Mouse (Mus musculus) small intestine, adult 2 months (tissue): ENCODE measurements around the gene Asic2. TPM values are rescaled to one million over a fixed set of nuclear protein-coding genes. Genes with fewer than 3 reads are reported as not detected.
A peak's percentile ranks its signal among the peaks of the same experiment; 100 is the strongest.

ENCODE experiments used
- H3K27ac ChIP-seq: fragments of 200-500 bp; 2 replicates; pipeline ENCODE4 v1.5.1; 2012; ENCODE audit warnings: low read depth, low read length, control low read depth, inconsistent platforms; ENCODE audit not compliant: insufficient read depth
- H3K27me3 ChIP-seq: fragments of 200-500 bp; 2 replicates; pipeline ENCODE4 v1.6.1; 2012; ENCODE audit warnings: mild to moderate bottlenecking, moderate library complexity, low read length, inconsistent platforms; ENCODE audit not compliant: control insufficient read depth, insufficient read depth
- H3K36me3 ChIP-seq: fragments of 200-500 bp; 2 replicates; pipeline ENCODE4 v1.6.1; 2012; ENCODE audit warnings: mild to moderate bottlenecking, low read length, control low read depth, inconsistent platforms; ENCODE audit not compliant: control insufficient read depth, insufficient read depth
- H3K4me1 ChIP-seq: fragments of 200-500 bp; 2 replicates; pipeline ENCODE4 v1.6.1; 2012; ENCODE audit warnings: low read length, inconsistent platforms, mixed read lengths; ENCODE audit not compliant: control insufficient read depth, insufficient read depth, insufficient read length
- H3K4me3 ChIP-seq: fragments of 200-500 bp; 2 replicates; pipeline ENCODE4 v1.5.1; 2012; ENCODE audit warnings: low read depth, mild to moderate bottlenecking, control low read depth, inconsistent platforms, low read length, moderate library complexity
- CTCF ChIP-seq: fragments of 200-500 bp; IDR thresholded peaks from 2 replicates; pipeline ENCODE4 v1.5.1; 2012; ENCODE audit warnings: low read depth, mild to moderate bottlenecking, control low read depth, inconsistent platforms, low read length, moderate library complexity, mixed read lengths; ENCODE audit not compliant: insufficient replicate concordance, insufficient read length; ENCODE audit errors: extremely low read depth
- POLR2A ChIP-seq: fragments of 200-500 bp; IDR thresholded peaks from 2 replicates; pipeline ENCODE4 v1.6.1; 2012; ENCODE audit warnings: low read depth, mild to moderate bottlenecking, control low read depth, inconsistent platforms, low read length, moderate library complexity
- WGBS: fragments of 180-500 bp; shearing (Covaris S2); methylation state at CpG from one replicate; pipeline ENCODE4 v1.1.7; 2018; 5-methylcytosine and 5-hydroxymethylcytosine counted together
- polyA plus RNA-seq: library from polyadenylated mRNA; depleted of rRNA; stranded (reverse); fragments of >200 nt; gene quantifications from 2 replicates; pipeline ENCODE4 v1.2.3, GENCODE M21; 2012

Gene Asic2
- polyA plus RNA-seq, 1 experiment, result 1.4 TPM

GRCm38 (mm10) chr11:81657121-81657520, 311.1 kb downstream of the Asic2 start:
- 37% methylated on average over 2 of the region's 2 CpGs for WGBS
- no peaks in the 10 kb centered on the region for H3K27me3 ChIP-seq
- H3K4me3 ChIP-seq, result no peak overlapping the region
- no peak for TF ChIP-seq CTCF
- no peak for TF ChIP-seq POLR2A
- no peaks in the 10 kb centered on the region for H3K36me3 ChIP-seq
- H3K27ac ChIP-seq, result no peak overlapping the region
- H3K4me1 ChIP-seq, result no peaks in the 10 kb centered on the region

- Histone ChIP-seq H3K4me1 (no peaks in the 10 kb centered on the region), H3K36me3 (no peaks in the 10 kb centered on the region), H3K27me3 (no peaks in the 10 kb centered on the region), H3K27ac (no peak overlapping the region), H3K4me3 (no peak overlapping the region)
- WGBS, result 44% methylated on average over 4 of the region's 4 CpGs
- no peak for TF ChIP-seq CTCF
- no peak for TF ChIP-seq POLR2A
Observed at GRCm38 (mm10) chr11:81647828-81648227, 320.4 kb downstream of the Asic2 start.

- H3K4me3 ChIP-seq, result no peak overlapping the region
- H3K27me3 ChIP-seq, result no peaks in the 10 kb centered on the region
- no peaks in the 10 kb centered on the region for H3K36me3 ChIP-seq
- no peak overlapping the region for H3K27ac ChIP-seq
- no peaks in the 10 kb centered on the region for H3K4me1 ChIP-seq
- TF ChIP-seq CTCF, result peak; percentile 13; the same call in 1 of the 2 replicates
- no peak for TF ChIP-seq POLR2A
- WGBS, result 80% methylated on average over 3 of the region's 3 CpGs
Observed at GRCm38 (mm10) chr11:81645549-81645948, 322.7 kb downstream of the Asic2 start.

GRCm38 (mm10) chr11:81636356-81636755, 331.9 kb downstream of the Asic2 start:
- H3K4me3 ChIP-seq, result no peak overlapping the region
- no peaks in the 10 kb centered on the region for H3K27me3 ChIP-seq
- H3K36me3 ChIP-seq, result no peaks in the 10 kb centered on the region
- H3K27ac ChIP-seq, result no peak overlapping the region
- TF ChIP-seq CTCF (no peak), POLR2A (no peak)
- WGBS, result 86% methylated on average over 9 of the region's 9 CpGs
- H3K4me1 ChIP-seq, result no peaks in the 10 kb centered on the region

GRCm38 (mm10) chr11:81634360-81635350, 333.6 kb downstream of the Asic2 start:
- 57% methylated on average over 25 of the region's 25 CpGs for WGBS
- H3K4me1 ChIP-seq, result no peaks in the 10 kb centered on the region
- H3K4me3 ChIP-seq, result no peak overlapping the region

GRCm38 (mm10) chr11:81625199-81625598, 343.1 kb downstream of the Asic2 start:
- no peak overlapping the region for H3K27ac ChIP-seq
- no peaks in the 10 kb centered on the region for H3K27me3 ChIP-seq
- H3K4me3 ChIP-seq, result no peak overlapping the region
- H3K36me3 ChIP-seq, result no peaks in the 10 kb centered on the region
- H3K4me1 ChIP-seq, result no peaks in the 10 kb centered on the region
- WGBS, result 57% methylated on average over 4 of the region's 4 CpGs
- TF ChIP-seq POLR2A (no peak), CTCF (no peak)

More at GRCm38 (mm10) chr11:81634360-81635350, 333.6 kb downstream of the Asic2 start:
- Histone ChIP-seq H3K27ac (no peak overlapping the region), H3K36me3 (no peaks in the 10 kb centered on the region), H3K27me3 (no peaks in the 10 kb centered on the region)
- TF ChIP-seq POLR2A (no peak), CTCF (peak; percentile 48; the same call in 1 of the 2 replicates)

- no peaks in the 10 kb centered on the region for H3K27me3 ChIP-seq
- H3K27ac ChIP-seq, result no peak overlapping the region
- H3K4me3 ChIP-seq, result no peak overlapping the region
- TF ChIP-seq CTCF, result no peak
- no peak for TF ChIP-seq POLR2A
- 50% methylated on average over 6 of the region's 6 CpGs for WGBS
- no peaks in the 10 kb centered on the region for H3K36me3 ChIP-seq
- H3K4me1 ChIP-seq, result no peaks in the 10 kb centered on the region
Observed at GRCm38 (mm10) chr11:81620516-81620915, 347.7 kb downstream of the Asic2 start.
